Mouse (Mus musculus) heart, embryonic 10.5 days (tissue): ENCODE measurements around the gene Nuak1. TPM values are rescaled to one million over a fixed set of nuclear protein-coding genes. Genes with fewer than 3 reads are reported as not detected.

Experiments used
- DNase-seq: peaks from one replicate; pipeline ENCODE4 v3.0.0-alpha.2; 2017; ENCODE audit warnings: low spot score
- H3K27ac ChIP-seq: fragments of 300-500 bp; sonication (generic); 2 replicates; pipeline ENCODE4 v1.5.1; 2016; ENCODE audit warnings: mild to moderate bottlenecking
- H3K27me3 ChIP-seq: fragments of 300-500 bp; sonication (generic); 2 replicates; pipeline ENCODE4 v1.6.1; 2016; ENCODE audit warnings: mild to moderate bottlenecking; ENCODE audit not compliant: poor library complexity, insufficient read depth, severe bottlenecking
- H3K36me3 ChIP-seq: fragments of 300-500 bp; sonication (generic); 2 replicates; pipeline ENCODE4 v1.6.1; 2016; ENCODE audit warnings: mild to moderate bottlenecking, moderate library complexity
- H3K4me1 ChIP-seq: fragments of 300-500 bp; sonication (generic); 2 replicates; pipeline ENCODE4 v1.6.1; 2016; ENCODE audit warnings: mild to moderate bottlenecking
- H3K4me3 ChIP-seq: fragments of 300-500 bp; sonication (generic); 2 replicates; pipeline ENCODE4 v1.5.1; 2016; ENCODE audit warnings: mild to moderate bottlenecking, moderate library complexity
- H3K9me3 ChIP-seq: fragments of 300-500 bp; sonication (generic); 2 replicates; pipeline ENCODE4 v1.6.1; 2016; ENCODE audit warnings: mild to moderate bottlenecking, moderate library complexity
- WGBS: fragments of 180-500 bp; shearing (Covaris S2); methylation state at CpG from one replicate; pipeline ENCODE4 v1.1.7; 2016; 5-methylcytosine and 5-hydroxymethylcytosine counted together
- polyA plus RNA-seq: library from polyadenylated mRNA; unstranded; fragments of >200 nt; fragmentation: Nextera tagmentation; extraction: Ambion mirVana; gene quantifications from 2 replicates; pipeline ENCODE4 v1.2.1, GENCODE M21; 2016

The Nuak1 gene
- polyA plus RNA-seq, 1 experiment from 2014 or later = 1.9 TPM

GRCm38 (mm10) chr10:84441434-84441785 is 1.0 kb upstream of the Nuak1 start:
- Histone ChIP-seq H3K27me3 (no peaks in the 10 kb centered on the region), H3K4me3 (peak overlapping the region; percentile 77), H3K27ac (peak overlapping the region; percentile 100), H3K4me1 (peaks cover 53% of the 10 kb centered on the region), H3K36me3 (no peaks in the 10 kb centered on the region), H3K9me3 (no peaks in the 10 kb centered on the region)
- WGBS = 3% methylated on average over 7 of the region's 7 CpGs
- DNase-seq = no peak

- Histone ChIP-seq H3K36me3 (no peaks in the 10 kb centered on the region), H3K4me3 (peak overlapping the region; percentile 77), H3K27me3 (no peaks in the 10 kb centered on the region), H3K9me3 (no peaks in the 10 kb centered on the region), H3K4me1 (peaks cover 60% of the 10 kb centered on the region), H3K27ac (peak overlapping the region; percentile 100)
- WGBS = 1% methylated on average over 32 of the region's 32 CpGs
- DNase-seq = no peak
Measured at GRCm38 (mm10) chr10:84440181-84440540, 236 bp downstream of the Nuak1 start.

- DNase-seq = no peak
- peaks cover 69% of the 10 kb centered on the region for H3K4me1 ChIP-seq
Measured at GRCm38 (mm10) chr10:84439228-84439596, 1.2 kb downstream of the Nuak1 start.

GRCm38 (mm10) chr10:84438466-84439227 is 1.8 kb downstream of the Nuak1 start:
- Histone ChIP-seq H3K4me1 (peaks cover 73% of the 10 kb centered on the region), H3K27me3 (no peaks in the 10 kb centered on the region), H3K9me3 (no peaks in the 10 kb centered on the region), H3K4me3 (peak overlapping the region; percentile 77), H3K36me3 (peaks cover 9% of the 10 kb centered on the region; the same call in 1 of the 2 replicates), H3K27ac (peak overlapping the region; percentile 100)
- DNase-seq = no peak
- 21% methylated on average over 19 of the region's 19 CpGs for WGBS

More at GRCm38 (mm10) chr10:84439228-84439596, 1.2 kb downstream of the Nuak1 start:
- H3K4me3 ChIP-seq = peak overlapping the region; percentile 77
- no peaks in the 10 kb centered on the region for H3K27me3 ChIP-seq
- WGBS = 18% methylated on average over 7 of the region's 7 CpGs
- H3K27ac ChIP-seq = peak overlapping the region; percentile 100
- peaks cover 5% of the 10 kb centered on the region; the same call in 1 of the 2 replicates for H3K36me3 ChIP-seq
- H3K9me3 ChIP-seq = no peaks in the 10 kb centered on the region

GRCm38 (mm10) chr10:84438049-84438422 is 2.4 kb downstream of the Nuak1 start:
- 0% methylated on average over 7 of the region's 7 CpGs for WGBS
- Histone ChIP-seq H3K27me3 (no peaks in the 10 kb centered on the region), H3K4me1 (peaks cover 73% of the 10 kb centered on the region), H3K9me3 (no peaks in the 10 kb centered on the region), H3K36me3 (peaks cover 15% of the 10 kb centered on the region), H3K4me3 (peak overlapping the region; percentile 77), H3K27ac (peak overlapping the region; percentile 100)
- DNase-seq = peak; percentile 96

- Histone ChIP-seq H3K4me3 (peak overlapping the region; percentile 77), H3K9me3 (no peaks in the 10 kb centered on the region), H3K36me3 (peaks cover 21% of the 10 kb centered on the region), H3K27ac (peak overlapping the region; percentile 65), H3K27me3 (no peaks in the 10 kb centered on the region), H3K4me1 (peaks cover 67% of the 10 kb centered on the region)
- DNase-seq = no peak
- 39% methylated on average over 14 of the region's 14 CpGs for WGBS
Measured at GRCm38 (mm10) chr10:84437166-84438048, 3.0 kb downstream of the Nuak1 start.

DNA sequence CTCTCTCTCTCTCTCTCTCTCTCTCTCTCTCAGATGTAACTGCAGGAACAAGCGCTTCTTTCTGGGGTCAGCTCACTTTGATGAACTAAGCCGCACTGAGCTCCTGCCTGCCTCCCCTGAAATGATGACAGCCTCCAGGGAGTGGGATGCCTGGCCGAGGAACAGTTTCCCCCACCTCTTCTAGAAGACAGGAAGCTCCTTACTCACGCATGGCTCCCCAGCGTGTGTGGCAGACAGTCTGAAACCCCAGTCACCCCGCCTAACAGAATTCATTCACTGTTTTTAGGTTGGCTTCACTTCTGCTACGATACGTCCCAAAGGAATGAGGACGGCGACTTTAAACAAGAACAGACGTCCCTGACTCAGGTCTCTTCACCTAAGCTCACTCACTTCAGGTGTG is 4.5 kb downstream of the Nuak1 start:
- WGBS = 54% methylated on average over 11 of the region's 11 CpGs
- H3K27ac ChIP-seq = no peak overlapping the region
- no peak overlapping the region for H3K4me3 ChIP-seq
- H3K4me1 ChIP-seq = peaks cover 54% of the 10 kb centered on the region
- peaks cover 31% of the 10 kb centered on the region for H3K36me3 ChIP-seq
- no peaks in the 10 kb centered on the region for H3K9me3 ChIP-seq
- no peaks in the 10 kb centered on the region for H3K27me3 ChIP-seq
- no peak for DNase-seq

- DNase-seq = no peak
- 62% methylated on average over 21 of the region's 21 CpGs for WGBS
- Histone ChIP-seq H3K9me3 (no peaks in the 10 kb centered on the region), H3K36me3 (peaks cover 46% of the 10 kb centered on the region), H3K4me1 (peaks cover 47% of the 10 kb centered on the region), H3K27ac (peak overlapping the region; percentile 18; the same call in 1 of the 2 replicates), H3K4me3 (no peak overlapping the region), H3K27me3 (no peaks in the 10 kb centered on the region)
Measured at GRCm38 (mm10) chr10:84433193-84433801, 7.1 kb downstream of the Nuak1 start.

DNA sequence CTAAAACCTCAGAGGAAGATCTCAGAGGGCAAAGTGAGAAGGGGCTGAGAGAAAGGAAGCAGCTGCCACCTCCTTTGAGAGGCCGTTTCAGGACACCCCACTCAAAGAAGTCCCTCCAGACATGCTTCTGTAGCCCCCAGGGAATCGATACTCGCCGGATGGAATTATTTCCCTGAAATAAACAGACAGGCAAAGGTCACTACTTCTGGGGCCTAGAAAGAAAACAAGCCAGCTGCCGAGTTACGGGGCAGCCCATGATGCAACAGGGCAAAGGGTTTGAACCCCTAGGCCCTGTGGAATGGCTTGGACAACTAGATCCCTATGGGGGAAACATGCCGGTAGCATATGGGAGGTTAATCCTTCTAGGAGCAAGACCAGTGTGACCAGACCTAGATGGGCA is 16.0 kb downstream of the Nuak1 start:
- Histone ChIP-seq H3K4me3 (no peak overlapping the region), H3K27me3 (no peaks in the 10 kb centered on the region), H3K4me1 (peaks cover 33% of the 10 kb centered on the region), H3K27ac (0 out of 2 replicates have a peak overlapping the region, but pooled peaks have one; percentile 25), H3K36me3 (peaks cover 22% of the 10 kb centered on the region), H3K9me3 (no peaks in the 10 kb centered on the region)
- WGBS = 80% methylated on average over 7 of the region's 7 CpGs
- no peak for DNase-seq

- peaks cover 21% of the 10 kb centered on the region for H3K36me3 ChIP-seq
- no peak overlapping the region for H3K4me3 ChIP-seq
- H3K9me3 ChIP-seq = no peaks in the 10 kb centered on the region
- H3K27ac ChIP-seq = no peak overlapping the region
- WGBS = 83% methylated on average over 5 of the region's 5 CpGs
- peaks cover 38% of the 10 kb centered on the region for H3K4me1 ChIP-seq
- DNase-seq = no peak
- H3K27me3 ChIP-seq = no peaks in the 10 kb centered on the region
Measured at GRCm38 (mm10) chr10:84423903-84424302, 16.5 kb downstream of the Nuak1 start.

GRCm38 (mm10) chr10:84420589-84420988 is 19.8 kb downstream of the Nuak1 start:
- Histone ChIP-seq H3K27me3 (no peaks in the 10 kb centered on the region), H3K36me3 (peaks cover 21% of the 10 kb centered on the region), H3K27ac (no peak overlapping the region), H3K4me3 (no peak overlapping the region), H3K9me3 (no peaks in the 10 kb centered on the region), H3K4me1 (peaks cover 50% of the 10 kb centered on the region)
- WGBS = 91% methylated on average over 6 of the region's 6 CpGs
- no peak for DNase-seq

- Histone ChIP-seq H3K27me3 (no peaks in the 10 kb centered on the region), H3K27ac (no peak overlapping the region), H3K4me1 (peaks cover 34% of the 10 kb centered on the region), H3K4me3 (no peak overlapping the region), H3K9me3 (no peaks in the 10 kb centered on the region), H3K36me3 (peaks cover 21% of the 10 kb centered on the region)
- no peak for DNase-seq
Measured at GRCm38 (mm10) chr10:84418421-84418820, 22.0 kb downstream of the Nuak1 start.

GRCm38 (mm10) chr10:84416752-84417151 is 23.6 kb downstream of the Nuak1 start:
- WGBS = 71% methylated on average over 8 of the region's 8 CpGs
- peaks cover 18% of the 10 kb centered on the region for H3K36me3 ChIP-seq
- no peak for DNase-seq
- peaks cover 41% of the 10 kb centered on the region for H3K4me1 ChIP-seq
- H3K9me3 ChIP-seq = no peaks in the 10 kb centered on the region
- H3K27ac ChIP-seq = peak overlapping the region; percentile 59; the same call in 1 of the 2 replicates
- H3K4me3 ChIP-seq = no peak overlapping the region
- H3K27me3 ChIP-seq = no peaks in the 10 kb centered on the region
